Mouse (Mus musculus) forebrain, embryonic 16.5 days (tissue): ENCODE results near the gene Atxn1. TPM values are rescaled to one million over a fixed set of nuclear protein-coding genes. Genes with fewer than 3 reads are reported as not detected.
A peak's percentile ranks its signal among the peaks of the same experiment; 100 is the strongest.

Experiments
- ATAC-seq: fragments of 200-750 bp; cut with Nextera tagmentation; 2 replicates; pipeline ENCODE4 v1.8.0; 2017; ENCODE audit warnings: mild to moderate bottlenecking, moderate library complexity
- H3K27ac ChIP-seq: fragments of 300-500 bp; sonication (generic); 2 replicates; pipeline ENCODE4 v1.5.1; 2014; ENCODE audit warnings: low read length, control low read depth
- H3K27me3 ChIP-seq: fragments of 300-500 bp; sonication (generic); replicated peaks from 2 replicates; pipeline ENCODE4 v1.6.1; 2014; ENCODE audit warnings: low read length; ENCODE audit not compliant: control insufficient read depth, insufficient read depth
- H3K36me3 ChIP-seq: fragments of 300-500 bp; sonication (generic); 2 replicates; pipeline ENCODE4 v1.6.1; 2014; ENCODE audit not compliant: control insufficient read depth, insufficient read depth
- H3K4me1 ChIP-seq: fragments of 300-500 bp; sonication (generic); replicated peaks from 2 replicates; pipeline ENCODE4 v1.6.1; 2014; ENCODE audit warnings: low read length; ENCODE audit not compliant: control insufficient read depth, insufficient read depth
- H3K4me2 ChIP-seq: fragments of 300-500 bp; sonication (generic); 2 replicates; pipeline ENCODE4 v1.6.1; 2014; ENCODE audit warnings: mild to moderate bottlenecking, low read length, control low read depth
- H3K4me3 ChIP-seq: fragments of 300-500 bp; sonication (generic); replicated peaks from 2 replicates; pipeline ENCODE4 v1.5.1; 2014; ENCODE audit warnings: mild to moderate bottlenecking, low read length, control low read depth
- H3K9ac ChIP-seq: fragments of 300-500 bp; sonication (generic); replicated peaks from 2 replicates; pipeline ENCODE4 v1.6.1; 2014; ENCODE audit warnings: low read depth, low read length, control low read depth
- H3K9me3 ChIP-seq: fragments of 300-500 bp; sonication (generic); 2 replicates; pipeline ENCODE4 v1.6.1; 2016; ENCODE audit warnings: low read length; ENCODE audit not compliant: control insufficient read depth
- WGBS: fragments of 180-500 bp; shearing (Covaris S2); extraction: QIAGEN DNeasy Blood & Tissue Kit; methylation state at CpG from one replicate; pipeline ENCODE4 v1.1.7; 2014; 5-methylcytosine and 5-hydroxymethylcytosine counted together
- polyA plus RNA-seq: library from polyadenylated mRNA; unstranded; fragments of >200 nt; fragmentation: Nextera tagmentation; extraction: Ambion mirVana; gene quantifications from 2 replicates; pipeline ENCODE4 v1.2.1, GENCODE M21; 2015

Atxn1 gene
- polyA plus RNA-seq, 1 experiment from 2014 or later: 15.3 TPM

- ATAC-seq: no peak
These were observed 418.8 kb downstream of the Atxn1 start for GRCm38 (mm10) chr13:45545974-45546373.

GRCm38 (mm10) chr13:45539205-45539568 is 425.6 kb downstream of the Atxn1 start:
- ATAC-seq: peak; percentile 92
- 2% methylated on average over 10 of the region's 10 CpGs for WGBS
- peak overlapping the region; percentile 50 for H3K9ac ChIP-seq

More at GRCm38 (mm10) chr13:45545974-45546373, 418.8 kb downstream of the Atxn1 start:
- no peaks in the 10 kb centered on the region for H3K4me1 ChIP-seq
- no peaks in the 10 kb centered on the region for H3K27me3 ChIP-seq
- 88% methylated on average over 13 of the region's 13 CpGs for WGBS
- H3K9ac ChIP-seq: no peak overlapping the region
- no peak overlapping the region for H3K4me3 ChIP-seq
- H3K36me3 ChIP-seq: no peaks in the 10 kb centered on the region
- H3K27ac ChIP-seq: no peak overlapping the region
- H3K9me3 ChIP-seq: no peaks in the 10 kb centered on the region
- no peak overlapping the region for H3K4me2 ChIP-seq

GRCm38 (mm10) chr13:45538532-45539204 is 426.1 kb downstream of the Atxn1 start:
- Histone ChIP-seq H3K27ac (peak overlapping the region; percentile 69), H3K4me3 (peak overlapping the region; percentile 36), H3K36me3 (no peaks in the 10 kb centered on the region), H3K27me3 (no peaks in the 10 kb centered on the region), H3K9me3 (no peaks in the 10 kb centered on the region), H3K4me2 (peak overlapping the region; percentile 57), H3K9ac (peak overlapping the region; percentile 50), H3K4me1 (peaks cover 3% of the 10 kb centered on the region; the same call in 1 of the 2 replicates)
- peak; percentile 93 for ATAC-seq
- WGBS: 23% methylated on average over 10 of the region's 10 CpGs

More at GRCm38 (mm10) chr13:45539205-45539568, 425.6 kb downstream of the Atxn1 start:
- Histone ChIP-seq H3K9me3 (no peaks in the 10 kb centered on the region), H3K36me3 (no peaks in the 10 kb centered on the region), H3K27ac (peak overlapping the region; percentile 69), H3K4me2 (peak overlapping the region; percentile 57), H3K4me1 (peaks cover 3% of the 10 kb centered on the region; the same call in 1 of the 2 replicates), H3K4me3 (peak overlapping the region; percentile 36), H3K27me3 (no peaks in the 10 kb centered on the region)

GRCm38 (mm10) chr13:45538091-45538490 is 426.7 kb downstream of the Atxn1 start:
- Histone ChIP-seq H3K4me2 (no peak overlapping the region), H3K4me3 (no peak overlapping the region), H3K9me3 (no peaks in the 10 kb centered on the region), H3K27me3 (no peaks in the 10 kb centered on the region), H3K9ac (no peak overlapping the region), H3K4me1 (peaks cover 3% of the 10 kb centered on the region; the same call in 1 of the 2 replicates), H3K27ac (no peak overlapping the region), H3K36me3 (no peaks in the 10 kb centered on the region)
- no peak for ATAC-seq
- 80% methylated on average over 9 of the region's 9 CpGs for whole genome bisulfite sequencing

GRCm38 (mm10) chr13:45537110-45537509 is 427.7 kb downstream of the Atxn1 start:
- Histone ChIP-seq H3K9me3 (no peaks in the 10 kb centered on the region), H3K27me3 (no peaks in the 10 kb centered on the region), H3K4me1 (peaks cover 3% of the 10 kb centered on the region; the same call in 1 of the 2 replicates), H3K9ac (no peak overlapping the region), H3K27ac (no peak overlapping the region), H3K36me3 (no peaks in the 10 kb centered on the region), H3K4me3 (no peak overlapping the region), H3K4me2 (no peak overlapping the region)
- ATAC-seq: no peak
- WGBS: 84% methylated on average over 9 of the region's 9 CpGs

- WGBS: 87% methylated on average over 9 of the region's 9 CpGs
- no peaks in the 10 kb centered on the region for H3K9me3 ChIP-seq
- no peak overlapping the region for H3K9ac ChIP-seq
- H3K27ac ChIP-seq: no peak overlapping the region
- no peak for ATAC-seq
- H3K4me3 ChIP-seq: no peak overlapping the region
- no peaks in the 10 kb centered on the region for H3K36me3 ChIP-seq
- H3K4me1 ChIP-seq: peaks cover 5% of the 10 kb centered on the region; the same call in 1 of the 2 replicates
- H3K27me3 ChIP-seq: no peaks in the 10 kb centered on the region
- H3K4me2 ChIP-seq: no peak overlapping the region
These were observed 428.9 kb downstream of the Atxn1 start for GRCm38 (mm10) chr13:45535731-45536453.

GRCm38 (mm10) chr13:45530754-45531153 is 434.1 kb downstream of the Atxn1 start:
- Histone ChIP-seq H3K9me3 (no peaks in the 10 kb centered on the region), H3K36me3 (no peaks in the 10 kb centered on the region), H3K9ac (no peak overlapping the region), H3K27me3 (no peaks in the 10 kb centered on the region), H3K4me1 (peaks cover 15% of the 10 kb centered on the region), H3K4me3 (no peak overlapping the region), H3K27ac (no peak overlapping the region), H3K4me2 (no peak overlapping the region)
- ATAC-seq: 0 out of 2 replicates have a peak, but pooled peaks have one; percentile 33
- WGBS: 20% methylated on average over 6 of the region's 6 CpGs

- no peaks in the 10 kb centered on the region for H3K27me3 ChIP-seq
- no peak overlapping the region for H3K9ac ChIP-seq
- 77% methylated on average over 4 of the region's 4 CpGs for WGBS
- H3K9me3 ChIP-seq: no peaks in the 10 kb centered on the region
- no peak for ATAC-seq
- no peak overlapping the region for H3K4me2 ChIP-seq
- H3K27ac ChIP-seq: no peak overlapping the region
- no peaks in the 10 kb centered on the region for H3K36me3 ChIP-seq
- H3K4me1 ChIP-seq: peaks cover 15% of the 10 kb centered on the region
- no peak overlapping the region for H3K4me3 ChIP-seq
These were observed 436.0 kb downstream of the Atxn1 start for GRCm38 (mm10) chr13:45528787-45529186.

- no peak overlapping the region for H3K4me2 ChIP-seq
- no peak for ATAC-seq
- H3K27me3 ChIP-seq: no peaks in the 10 kb centered on the region
- no peak overlapping the region for H3K4me3 ChIP-seq
- peaks cover 15% of the 10 kb centered on the region for H3K4me1 ChIP-seq
- WGBS: 90% methylated on average over 11 of the region's 11 CpGs
- H3K36me3 ChIP-seq: no peaks in the 10 kb centered on the region
- no peaks in the 10 kb centered on the region for H3K9me3 ChIP-seq
- no peak overlapping the region for H3K27ac ChIP-seq
- H3K9ac ChIP-seq: no peak overlapping the region
These were observed 437.4 kb downstream of the Atxn1 start for GRCm38 (mm10) chr13:45527232-45527964.
